Mouse (Mus musculus): ENCODE measurements around the gene Bub1b. TPM values are rescaled to one million over a fixed set of nuclear protein-coding genes. Genes with fewer than 3 reads are reported as not detected.

Gene Bub1b
- total and polyA plus RNA-seq, 3 experiments = 91.5 to 118 (median 99.3) TPM

GRCm38 (mm10) chr2:118599087-118599486 lies 1.1 kb downstream of the Bub1b start:
- peaks cover 16 to 36% of the 10 kb centered on the region in 2 experiments for H3K4me1 ChIP-seq (ENCODE audit: control insufficient read depth in 1 of 2, insufficient read depth in 2 of 2)
- H3K4me2 ChIP-seq (ENCODE audit: insufficient read depth, low read depth, poor library complexity, severe bottlenecking) = peak overlapping the region; percentile 85
- DNase-seq (ENCODE audit: extremely low read depth) = peak; percentile 34
- H3K27me3 ChIP-seq (replicated peaks) = no peaks in the 10 kb centered on the region
- H3K36me3 ChIP-seq (replicated peaks in 1 of 2; ENCODE audit: control insufficient read depth in 1 of 2, insufficient read depth in 1 of 2, low read length in 1 of 2) = peaks cover 28 to 42% of the 10 kb centered on the region in 2 experiments
- TF ChIP-seq KAT2A (IDR thresholded peaks at IDR 0.05; ENCODE audit: insufficient replicate concordance, low read length) = no peak
- TF ChIP-seq SIN3A (IDR thresholded peaks at IDR 0.05; ENCODE audit: low read length) = no peak
- no peak for TF ChIP-seq ZNF384 (IDR thresholded peaks at IDR 0.05; ENCODE audit: low read depth, low read length)
- 0 out of 2 replicates have a peak, but pooled peaks have one; percentile 38 for TF ChIP-seq TCF12 (IDR thresholded peaks at IDR 0.05; ENCODE audit: low read depth, low read length)
- H3K9ac ChIP-seq (ENCODE audit: insufficient read depth, low read depth) = peak overlapping the region; percentile 62
- peak overlapping the region; percentile 58 to 79 (median 72) for H3K4me3 ChIP-seq (replicated peaks in 1 of 3; ENCODE audit: low read depth in 2 of 3, low read length in 2 of 3, poor library complexity in 1 of 3)
- peaks cover 58% of the 10 kb centered on the region for H3K79me2 ChIP-seq (replicated peaks; ENCODE audit: control insufficient read depth, extremely low read depth, insufficient read depth, poor library complexity, severe bottlenecking)
- in situ Hi-C loops (cut with MboI; ENCODE audit: low pct_ligation_motif_present, low pct_unique_long_range_greater_than_20kb, low sequenced_read_pairs) (loop anchor here (5.0 kb wide), 1 partner anchor 47 kb away; no protein-coding TSS in a partner anchor), dilution Hi-C loops (cut with MboI; ENCODE audit: extremely low pct_ligation_motif_present, extremely low pct_unique_long_range_greater_than_20kb, low sequenced_read_pairs) (no loop called here)
- H3K27ac ChIP-seq (ENCODE audit: insufficient read depth, low read depth) = no peak overlapping the region; the same call in 1 of the 2 replicates
- H3K9me3 ChIP-seq (replicated peaks; ENCODE audit: low read length) = peaks cover 2% of the 10 kb centered on the region

GRCm38 (mm10) chr2:118601599-118602263 lies 3.7 kb downstream of the Bub1b start:
- H3K4me1 ChIP-seq (ENCODE audit: control insufficient read depth in 1 of 2, insufficient read depth in 2 of 2) = peaks cover 16 to 36% of the 10 kb centered on the region in 2 experiments
- peaks cover 9% of the 10 kb centered on the region for H3K9me3 ChIP-seq (replicated peaks; ENCODE audit: low read length)
- H3K9ac ChIP-seq (ENCODE audit: insufficient read depth, low read depth) = no peak overlapping the region
- dilution Hi-C loops (cut with MboI; ENCODE audit: extremely low pct_ligation_motif_present, extremely low pct_unique_long_range_greater_than_20kb, low sequenced_read_pairs) = no loop called here
- TF ChIP-seq BHLHE40 (IDR thresholded peaks at IDR 0.05; ENCODE audit: low read depth, low read length) = peak; percentile 38; the same call in 1 of the 2 replicates
- no peak for TF ChIP-seq JUND (conservative IDR thresholded peaks at IDR 0.05; ENCODE audit: low read depth, low read length)
- in situ Hi-C loops (cut with MboI; ENCODE audit: low pct_ligation_motif_present, low pct_unique_long_range_greater_than_20kb, low sequenced_read_pairs) = no loop called here
- H3K27ac ChIP-seq (ENCODE audit: insufficient read depth, low read depth) = no peak overlapping the region
- H3K4me2 ChIP-seq (ENCODE audit: insufficient read depth, low read depth, poor library complexity, severe bottlenecking) = no peak overlapping the region
- H3K36me3 ChIP-seq (replicated peaks in 1 of 2; ENCODE audit: control insufficient read depth in 1 of 2, insufficient read depth in 1 of 2, low read length in 1 of 2) = peaks cover 47 to 68% of the 10 kb centered on the region in 2 experiments
- H3K79me2 ChIP-seq (replicated peaks; ENCODE audit: control insufficient read depth, extremely low read depth, insufficient read depth, poor library complexity, severe bottlenecking) = peaks cover 70% of the 10 kb centered on the region
- no peak overlapping the region for H3K4me3 ChIP-seq (replicated peaks in 1 of 3; ENCODE audit: low read depth in 2 of 3, low read length in 2 of 3, poor library complexity in 1 of 3)
- no peak for DNase-seq (ENCODE audit: extremely low read depth)
- H3K27me3 ChIP-seq (replicated peaks) = no peaks in the 10 kb centered on the region

DNA sequence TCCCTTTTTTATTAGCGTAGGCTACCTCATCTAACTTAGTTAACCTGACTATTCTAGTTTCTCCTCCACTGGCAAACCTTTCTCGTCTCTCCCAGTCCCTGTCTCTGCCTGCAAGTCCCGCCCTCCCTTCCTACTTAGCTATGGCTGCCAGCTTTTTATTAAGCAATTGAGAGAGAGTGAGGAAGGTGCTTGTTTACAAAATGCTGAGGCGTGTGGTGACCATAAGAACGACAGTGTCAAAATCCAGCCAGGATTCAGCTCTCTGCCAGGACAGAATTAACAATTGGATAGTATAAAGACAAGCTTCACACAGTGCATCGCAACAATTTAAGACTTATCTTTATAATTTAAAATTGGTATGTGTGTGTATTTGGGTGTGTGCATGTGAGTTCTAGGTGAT lies 6.1 kb downstream of the Bub1b start:
- H3K4me3 ChIP-seq (replicated peaks in 1 of 3; ENCODE audit: low read depth in 2 of 3, low read length in 2 of 3, poor library complexity in 1 of 3) = no peak overlapping the region
- dilution Hi-C loops (cut with MboI; ENCODE audit: extremely low pct_ligation_motif_present, extremely low pct_unique_long_range_greater_than_20kb, low sequenced_read_pairs) (no loop called here), in situ Hi-C loops (cut with MboI; ENCODE audit: low pct_ligation_motif_present, low pct_unique_long_range_greater_than_20kb, low sequenced_read_pairs) (no loop called here)

More for the DNA sequence above, 6.1 kb downstream of the Bub1b start:
- peaks cover 66% of the 10 kb centered on the region for H3K79me2 ChIP-seq (replicated peaks; ENCODE audit: control insufficient read depth, extremely low read depth, insufficient read depth, poor library complexity, severe bottlenecking)
- peaks cover 9% of the 10 kb centered on the region for H3K9me3 ChIP-seq (replicated peaks; ENCODE audit: low read length)
- H3K9ac ChIP-seq (ENCODE audit: insufficient read depth, low read depth) = no peak overlapping the region
- peaks cover 55 to 91% of the 10 kb centered on the region in 2 experiments for H3K36me3 ChIP-seq (replicated peaks in 1 of 2; ENCODE audit: control insufficient read depth in 1 of 2, insufficient read depth in 1 of 2, low read length in 1 of 2)
- TF ChIP-seq CTCF (conservative IDR thresholded peaks at IDR 0.05 in 1 of 2, IDR thresholded peaks at IDR 0.05 in 1 of 2; ENCODE audit: low read depth in 2 of 2, low read length in 2 of 2) (no peak), JUN (IDR thresholded peaks at IDR 0.05; ENCODE audit: insufficient read depth, low read depth, low read length) (no peak)
- H3K27ac ChIP-seq (ENCODE audit: insufficient read depth, low read depth) = no peak overlapping the region
- no peak overlapping the region for H3K4me2 ChIP-seq (ENCODE audit: insufficient read depth, low read depth, poor library complexity, severe bottlenecking)
- H3K4me1 ChIP-seq (ENCODE audit: control insufficient read depth in 1 of 2, insufficient read depth in 2 of 2) = peaks cover 16 to 30% of the 10 kb centered on the region in 2 experiments
- no peaks in the 10 kb centered on the region for H3K27me3 ChIP-seq (replicated peaks)
- no peak for DNase-seq (ENCODE audit: extremely low read depth)

Measured in CH12.LX (cell line).